Mouse (Mus musculus): ENCODE results near the gene Sestd1.

The Sestd1 gene

GRCm38 (mm10) chr2:77232604-77233003 is 47.8 kb downstream of the Sestd1 start:
- no peak for DNase-seq (ENCODE audit: extremely low spot score, low spot score)

- DNase-seq (ENCODE audit: extremely low spot score, low spot score), result no peak
Observed at GRCm38 (mm10) chr2:77220960-77221359, 59.4 kb downstream of the Sestd1 start.

- no peak for DNase-seq (ENCODE audit: extremely low spot score, low spot score)
Observed at GRCm38 (mm10) chr2:77212885-77213284, 67.5 kb downstream of the Sestd1 start.

GRCm38 (mm10) chr2:77206951-77207350 is 73.4 kb downstream of the Sestd1 start:
- no peak for DNase-seq (ENCODE audit: extremely low spot score, low spot score)

GRCm38 (mm10) chr2:77203916-77204315 is 76.5 kb downstream of the Sestd1 start:
- no peak for DNase-seq (ENCODE audit: extremely low spot score, low spot score)

GRCm38 (mm10) chr2:77201900-77202299 is 78.5 kb downstream of the Sestd1 start:
- no peak for DNase-seq (ENCODE audit: extremely low spot score, low spot score)

GRCm38 (mm10) chr2:77200958-77201614 is 79.3 kb downstream of the Sestd1 start:
- no peak for DNase-seq (ENCODE audit: extremely low spot score, low spot score)

- no peak for DNase-seq (ENCODE audit: extremely low spot score, low spot score)
Observed at GRCm38 (mm10) chr2:77200379-77200778, 80.0 kb downstream of the Sestd1 start.

- no peak for DNase-seq (ENCODE audit: extremely low spot score, low spot score)
Observed at GRCm38 (mm10) chr2:77198246-77198645, 82.1 kb downstream of the Sestd1 start.

- no peak for DNase-seq (ENCODE audit: extremely low spot score, low spot score)
Observed at GRCm38 (mm10) chr2:77196819-77197218, 83.6 kb downstream of the Sestd1 start.

- DNase-seq (ENCODE audit: extremely low spot score, low spot score), result no peak
Observed at GRCm38 (mm10) chr2:77195056-77195455, 85.3 kb downstream of the Sestd1 start.

GRCm38 (mm10) chr2:77191811-77192210 is 88.6 kb downstream of the Sestd1 start:
- no peak for DNase-seq (ENCODE audit: extremely low spot score, low spot score)

- DNase-seq (ENCODE audit: extremely low spot score, low spot score), result no peak
Observed at GRCm38 (mm10) chr2:77190891-77191290, 89.5 kb downstream of the Sestd1 start.

- DNase-seq (ENCODE audit: extremely low spot score, low spot score), result no peak
Observed at GRCm38 (mm10) chr2:77190301-77190700, 90.1 kb downstream of the Sestd1 start.

GRCm38 (mm10) chr2:77189671-77190070 is 90.7 kb downstream of the Sestd1 start:
- DNase-seq (ENCODE audit: extremely low spot score, low spot score), result no peak

GRCm38 (mm10) chr2:77187501-77187900 is 92.9 kb downstream of the Sestd1 start:
- no peak for DNase-seq (ENCODE audit: extremely low spot score, low spot score)

GRCm38 (mm10) chr2:77186912-77187311 is 93.5 kb downstream of the Sestd1 start:
- no peak for DNase-seq (ENCODE audit: extremely low spot score, low spot score)

GRCm38 (mm10) chr2:77184049-77184571 is 96.3 kb downstream of the Sestd1 start:
- DNase-seq (ENCODE audit: extremely low spot score, low spot score), result no peak

- DNase-seq (ENCODE audit: extremely low spot score, low spot score), result no peak
Observed at GRCm38 (mm10) chr2:77183646-77184045, 96.7 kb downstream of the Sestd1 start.

GRCm38 (mm10) chr2:77182996-77183380 is 97.4 kb downstream of the Sestd1 start:
- no peak for DNase-seq (ENCODE audit: extremely low spot score, low spot score)

- DNase-seq (ENCODE audit: extremely low spot score, low spot score), result no peak
Observed at GRCm38 (mm10) chr2:77182271-77182995, 98.0 kb downstream of the Sestd1 start.

GRCm38 (mm10) chr2:77177472-77177871 is 102.9 kb downstream of the Sestd1 start:
- no peak for DNase-seq (ENCODE audit: extremely low spot score, low spot score)

- DNase-seq (ENCODE audit: extremely low spot score, low spot score), result no peak
Observed at GRCm38 (mm10) chr2:77176413-77176812, 104.0 kb downstream of the Sestd1 start.
